Mouse (Mus musculus): ENCODE data around the gene Btbd9. TPM values are rescaled to one million over a fixed set of nuclear protein-coding genes. Genes with fewer than 3 reads are reported as not detected.

Btbd9 gene
- polyA plus RNA-seq, 1 experiment, result 32.7 TPM

DNA sequence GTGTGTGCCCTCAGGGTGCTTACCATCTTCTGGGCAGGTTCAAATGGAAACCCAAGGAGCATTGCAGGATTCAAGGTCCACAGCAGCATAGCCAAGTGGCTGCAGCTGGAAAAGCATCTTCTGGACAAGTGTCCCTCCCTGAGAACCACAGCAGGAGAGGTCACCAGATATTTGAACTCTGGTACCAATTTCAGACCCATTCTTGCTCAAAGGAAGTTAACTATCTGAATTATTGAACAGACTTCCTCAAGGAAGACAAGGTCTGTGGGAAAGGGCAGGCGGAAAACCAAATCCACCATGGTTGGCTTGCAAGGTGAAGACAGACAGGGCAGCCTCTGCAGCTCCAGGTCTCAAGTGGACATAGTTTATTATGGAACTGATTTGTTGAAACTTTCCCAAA, 211.6 kb downstream of the Btbd9 start:
- Histone ChIP-seq H3K27me3 (ENCODE audit: control insufficient read depth, insufficient read depth, low read length) (no peaks in the 10 kb centered on the region), H3K4me3 (replicated peaks; ENCODE audit: insufficient read depth, low read depth, low read length) (no peak overlapping the region), H3K4me1 (ENCODE audit: control insufficient read depth, insufficient read depth, low read length) (no peaks in the 10 kb centered on the region), H3K27ac (ENCODE audit: insufficient read depth, low read length) (no peak overlapping the region)
- WGBS, result 100% methylated on average over 1 of the region's 1 CpGs
- DNase-seq, result no peak
- TF ChIP-seq POLR2A (IDR thresholded peaks at IDR 0.05; ENCODE audit: borderline replicate concordance, insufficient read depth, low read length) (no peak), CTCF (IDR thresholded peaks at IDR 0.05; ENCODE audit: borderline replicate concordance, insufficient read depth, low read depth, low read length) (no peak)

DNA sequence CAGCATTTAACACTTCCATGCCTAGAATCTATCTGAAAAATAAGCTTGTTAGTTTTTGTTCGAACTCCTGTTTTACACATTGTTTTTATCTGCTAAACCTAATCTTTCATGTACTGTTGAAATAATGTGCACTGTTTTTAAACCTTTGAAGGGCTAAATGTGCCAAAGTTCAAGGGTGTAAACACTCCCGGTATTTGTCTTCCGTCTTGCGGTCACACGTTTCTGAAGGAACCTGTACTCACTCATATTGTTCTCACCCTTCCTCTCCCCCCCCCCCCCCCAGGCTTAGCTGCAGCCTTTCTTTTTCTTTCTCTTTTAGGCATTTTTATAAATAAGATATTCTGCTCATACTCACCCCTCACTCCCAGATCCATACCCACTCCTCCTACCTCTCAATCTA, 212.9 kb downstream of the Btbd9 start:
- TF ChIP-seq POLR2A (IDR thresholded peaks at IDR 0.05; ENCODE audit: borderline replicate concordance, insufficient read depth, low read length), result no peak
- no peak for TF ChIP-seq CTCF (IDR thresholded peaks at IDR 0.05; ENCODE audit: borderline replicate concordance, insufficient read depth, low read depth, low read length)
- Histone ChIP-seq H3K4me1 (ENCODE audit: control insufficient read depth, insufficient read depth, low read length) (no peaks in the 10 kb centered on the region), H3K27me3 (ENCODE audit: control insufficient read depth, insufficient read depth, low read length) (no peaks in the 10 kb centered on the region), H3K4me3 (replicated peaks; ENCODE audit: insufficient read depth, low read depth, low read length) (no peak overlapping the region), H3K27ac (ENCODE audit: insufficient read depth, low read length) (no peak overlapping the region)
- 92% methylated on average over 5 of the region's 5 CpGs for WGBS
- no peak for DNase-seq

DNA sequence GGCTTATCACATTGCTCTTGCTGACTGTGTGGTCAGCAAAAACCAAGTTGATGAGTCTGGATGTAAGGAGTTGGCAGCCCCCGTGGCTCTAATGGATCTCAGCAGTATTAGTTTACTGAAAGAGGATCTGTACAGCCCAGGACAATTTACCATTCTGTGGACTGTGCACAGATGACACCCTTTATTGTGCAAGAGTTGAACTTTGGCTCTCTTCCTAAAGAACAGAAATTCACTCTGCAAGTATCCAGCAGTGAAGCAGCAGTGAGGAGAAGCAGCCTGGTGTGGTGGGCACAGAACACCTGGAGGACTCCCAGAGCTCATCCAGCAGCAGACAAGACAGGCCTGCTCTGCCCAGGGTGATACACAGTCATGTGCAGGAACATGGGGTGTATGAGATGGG, 215.6 kb downstream of the Btbd9 start:
- TF ChIP-seq POLR2A (IDR thresholded peaks at IDR 0.05; ENCODE audit: borderline replicate concordance, insufficient read depth, low read length) (no peak), CTCF (IDR thresholded peaks at IDR 0.05; ENCODE audit: borderline replicate concordance, insufficient read depth, low read depth, low read length) (no peak)
- WGBS, result 55% methylated on average over 1 of the region's 1 CpGs
- Histone ChIP-seq H3K4me3 (replicated peaks; ENCODE audit: insufficient read depth, low read depth, low read length) (no peak overlapping the region), H3K27me3 (ENCODE audit: control insufficient read depth, insufficient read depth, low read length) (no peaks in the 10 kb centered on the region), H3K4me1 (ENCODE audit: control insufficient read depth, insufficient read depth, low read length) (no peaks in the 10 kb centered on the region), H3K27ac (ENCODE audit: insufficient read depth, low read length) (no peak overlapping the region)
- no peak for DNase-seq

DNA sequence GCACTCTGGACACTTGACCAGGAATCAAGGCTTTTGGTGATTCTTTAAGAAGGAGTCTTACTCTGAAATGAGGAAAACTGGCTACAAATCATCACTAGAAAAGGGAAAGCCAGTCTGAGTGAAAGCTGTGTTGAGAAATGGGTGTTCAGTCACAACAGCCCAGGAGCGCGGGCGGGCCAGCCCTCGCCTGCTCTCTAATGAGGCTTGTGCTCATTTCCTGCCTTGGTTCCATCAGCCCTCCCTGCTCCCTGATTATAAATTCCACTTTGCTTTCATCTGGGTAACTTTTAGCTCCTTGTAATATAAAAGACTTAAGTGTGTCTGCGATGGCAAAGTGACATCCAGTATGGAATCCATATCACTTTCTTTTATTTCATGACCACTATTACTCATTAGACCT, 216.9 kb downstream of the Btbd9 start:
- Histone ChIP-seq H3K4me1 (ENCODE audit: control insufficient read depth, insufficient read depth, low read length) (no peaks in the 10 kb centered on the region), H3K4me3 (replicated peaks; ENCODE audit: insufficient read depth, low read depth, low read length) (no peak overlapping the region), H3K27ac (ENCODE audit: insufficient read depth, low read length) (no peak overlapping the region), H3K27me3 (ENCODE audit: control insufficient read depth, insufficient read depth, low read length) (no peaks in the 10 kb centered on the region)
- no peak for DNase-seq
- 96% methylated on average over 5 of the region's 5 CpGs for WGBS
- TF ChIP-seq POLR2A (IDR thresholded peaks at IDR 0.05; ENCODE audit: borderline replicate concordance, insufficient read depth, low read length) (no peak), CTCF (IDR thresholded peaks at IDR 0.05; ENCODE audit: borderline replicate concordance, insufficient read depth, low read depth, low read length) (no peak)

DNA sequence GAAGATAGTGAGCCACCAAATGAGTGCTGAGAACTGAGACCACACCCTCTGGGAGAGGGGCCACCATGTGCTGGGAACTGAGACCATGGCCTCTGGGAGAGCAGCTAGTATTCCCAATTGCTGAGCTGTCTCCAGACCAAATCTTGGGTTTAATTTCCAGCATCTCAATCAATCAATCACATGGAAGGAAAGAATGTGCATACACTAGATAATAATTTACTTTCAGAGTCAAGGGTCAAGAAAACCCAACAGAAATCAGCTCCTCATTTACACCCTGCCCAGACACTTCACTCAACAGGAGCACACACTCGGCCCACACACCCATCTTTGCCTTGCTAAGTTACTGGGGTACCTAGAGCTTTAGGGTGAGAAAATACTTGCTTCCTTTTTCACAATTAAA, 220.9 kb downstream of the Btbd9 start:
- Histone ChIP-seq H3K4me3 (replicated peaks; ENCODE audit: insufficient read depth, low read depth, low read length) (no peak overlapping the region), H3K27ac (ENCODE audit: insufficient read depth, low read length) (no peak overlapping the region), H3K4me1 (ENCODE audit: control insufficient read depth, insufficient read depth, low read length) (no peaks in the 10 kb centered on the region), H3K27me3 (ENCODE audit: control insufficient read depth, insufficient read depth, low read length) (no peaks in the 10 kb centered on the region)
- no peak for DNase-seq
- 98% methylated on average over 1 of the region's 1 CpGs for WGBS
- TF ChIP-seq CTCF (IDR thresholded peaks at IDR 0.05; ENCODE audit: borderline replicate concordance, insufficient read depth, low read depth, low read length) (no peak), POLR2A (IDR thresholded peaks at IDR 0.05; ENCODE audit: borderline replicate concordance, insufficient read depth, low read length) (no peak)

DNA sequence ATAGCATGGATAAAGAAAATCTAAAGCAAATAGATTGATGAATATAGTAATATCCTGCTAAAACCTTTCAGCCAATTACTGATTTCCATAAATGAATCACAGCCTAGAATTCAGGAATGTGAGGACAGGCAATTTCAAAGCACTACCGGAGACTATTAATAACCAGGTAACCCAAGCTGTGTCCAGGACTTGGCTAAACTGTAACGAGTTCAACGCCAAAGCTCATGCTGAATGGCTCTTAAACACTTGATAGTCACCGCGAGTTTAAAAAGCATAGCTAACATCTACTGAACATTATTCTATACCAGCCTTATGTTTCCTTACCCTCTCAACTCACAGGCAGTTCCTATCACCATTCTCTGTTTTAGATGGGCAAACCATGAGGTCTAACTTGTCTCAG, 221.9 kb downstream of the Btbd9 start:
- 61% methylated on average over 5 of the region's 5 CpGs for WGBS
- DNase-seq, result no peak
- H3K27ac ChIP-seq (ENCODE audit: insufficient read depth, low read length), result no peak overlapping the region
- H3K4me1 ChIP-seq (ENCODE audit: control insufficient read depth, insufficient read depth, low read length), result no peaks in the 10 kb centered on the region
- H3K4me3 ChIP-seq (replicated peaks; ENCODE audit: insufficient read depth, low read depth, low read length), result no peak overlapping the region
- H3K27me3 ChIP-seq (ENCODE audit: control insufficient read depth, insufficient read depth, low read length), result no peaks in the 10 kb centered on the region
- TF ChIP-seq CTCF (IDR thresholded peaks at IDR 0.05; ENCODE audit: borderline replicate concordance, insufficient read depth, low read depth, low read length) (no peak), POLR2A (IDR thresholded peaks at IDR 0.05; ENCODE audit: borderline replicate concordance, insufficient read depth, low read length) (no peak)

DNA sequence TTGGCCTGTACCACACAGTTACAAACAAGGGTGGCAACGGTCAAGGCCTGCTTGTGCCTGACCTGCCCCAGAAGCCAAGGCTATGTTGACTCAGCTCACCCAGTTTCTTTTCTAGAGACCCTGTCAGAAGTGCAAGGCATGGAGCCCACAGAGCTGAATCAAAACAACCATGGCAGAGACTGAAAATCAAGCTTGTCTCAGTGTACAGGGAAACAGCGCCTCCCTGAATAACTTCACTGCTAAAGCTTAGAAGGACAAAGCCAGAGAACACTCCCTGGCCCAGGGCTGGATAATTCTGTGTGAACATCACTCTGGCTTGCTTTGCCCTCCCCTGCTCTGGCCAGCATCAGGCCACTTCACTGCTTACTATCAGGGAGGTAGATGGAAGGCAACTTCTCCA, 228.3 kb downstream of the Btbd9 start:
- Histone ChIP-seq H3K4me1 (ENCODE audit: control insufficient read depth, insufficient read depth, low read length) (peaks cover 11% of the 10 kb centered on the region), H3K27ac (ENCODE audit: insufficient read depth, low read length) (no peak overlapping the region), H3K4me3 (replicated peaks; ENCODE audit: insufficient read depth, low read depth, low read length) (no peak overlapping the region), H3K27me3 (ENCODE audit: control insufficient read depth, insufficient read depth, low read length) (no peaks in the 10 kb centered on the region)
- 84% methylated on average over 2 of the region's 2 CpGs for WGBS
- no peak for TF ChIP-seq CTCF (IDR thresholded peaks at IDR 0.05; ENCODE audit: borderline replicate concordance, insufficient read depth, low read depth, low read length)
- DNase-seq, result no peak

DNA sequence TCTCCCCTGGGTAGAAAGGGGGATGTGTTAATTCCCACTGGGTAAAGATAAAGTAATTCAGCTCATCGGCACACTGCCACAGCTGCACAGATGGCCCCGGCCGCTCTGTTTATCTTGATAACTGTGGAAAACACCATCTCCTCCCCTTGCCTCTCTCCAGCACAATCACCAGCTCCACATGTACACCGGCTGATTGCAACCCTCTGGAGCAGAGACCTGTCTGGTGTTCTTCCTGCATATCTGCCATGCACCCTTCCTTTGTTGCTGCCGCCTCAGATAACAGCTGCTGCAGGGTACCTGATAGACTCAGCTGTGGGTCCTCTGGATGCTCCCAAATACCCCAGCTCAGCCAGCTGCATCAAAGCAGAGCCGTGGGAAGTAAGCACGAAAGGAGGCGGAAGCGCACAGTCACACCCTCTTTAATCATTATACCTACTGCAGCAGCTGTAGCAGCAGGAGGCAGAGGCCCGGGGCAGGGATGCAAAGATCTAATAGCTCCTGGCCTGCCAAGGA, 229.1 kb downstream of the Btbd9 start:
- peaks cover 11% of the 10 kb centered on the region for H3K4me1 ChIP-seq (ENCODE audit: control insufficient read depth, insufficient read depth, low read length)
- no peaks in the 10 kb centered on the region for H3K27me3 ChIP-seq (ENCODE audit: control insufficient read depth, insufficient read depth, low read length)
- H3K27ac ChIP-seq (ENCODE audit: insufficient read depth, low read length), result no peak overlapping the region
- 57% methylated on average over 10 of the region's 10 CpGs for WGBS
- H3K4me3 ChIP-seq (replicated peaks; ENCODE audit: insufficient read depth, low read depth, low read length), result no peak overlapping the region
- no peak for TF ChIP-seq CTCF (IDR thresholded peaks at IDR 0.05; ENCODE audit: borderline replicate concordance, insufficient read depth, low read depth, low read length)
- TF ChIP-seq POLR2A (IDR thresholded peaks at IDR 0.05; ENCODE audit: borderline replicate concordance, insufficient read depth, low read length), result no peak
- no peak for DNase-seq
